Mouse (Mus musculus) forebrain, postnatal 0 days (tissue): ENCODE measurements around the gene Tenm4. TPM values are rescaled to one million over a fixed set of nuclear protein-coding genes. Genes with fewer than 3 reads are reported as not detected.

Source experiments
- ATAC-seq: fragments of 200-750 bp; cut with Nextera tagmentation; 2 replicates; pipeline ENCODE4 v1.8.0; 2017; ENCODE audit warnings: mild to moderate bottlenecking, moderate library complexity
- DNase-seq: peaks from one replicate; pipeline ENCODE4 v3.0.0-alpha.2; 2015
- H3K27ac ChIP-seq: fragments of 300-500 bp; sonication (generic); 2 replicates; pipeline ENCODE4 v1.5.1; 2014; ENCODE audit warnings: low read depth, mild to moderate bottlenecking, antibody characterized with exemption, low read length, moderate library complexity, mixed read lengths
- H3K27me3 ChIP-seq: fragments of 300-500 bp; sonication (generic); 2 replicates; pipeline ENCODE4 v1.6.1; 2014; ENCODE audit warnings: mild to moderate bottlenecking, low read length, mixed read lengths; ENCODE audit not compliant: insufficient read depth
- H3K36me3 ChIP-seq: fragments of 300-500 bp; sonication (generic); 2 replicates; pipeline ENCODE4 v1.6.1; 2014; ENCODE audit warnings: mild to moderate bottlenecking, moderate library complexity; ENCODE audit not compliant: insufficient read depth
- H3K4me1 ChIP-seq: fragments of 300-500 bp; sonication (generic); 2 replicates; pipeline ENCODE4 v1.6.1; 2014; ENCODE audit warnings: antibody characterized with exemption; ENCODE audit not compliant: insufficient read depth
- H3K4me2 ChIP-seq: fragments of 300-500 bp; sonication (generic); 2 replicates; pipeline ENCODE4 v1.6.1; 2014; ENCODE audit warnings: low read depth, mild to moderate bottlenecking, moderate library complexity
- H3K4me3 ChIP-seq: fragments of 300-500 bp; sonication (generic); 2 replicates; pipeline ENCODE4 v1.5.1; 2014; ENCODE audit warnings: low read depth, low read length, mixed read lengths
- H3K9ac ChIP-seq: fragments of 300-500 bp; sonication (generic); 2 replicates; pipeline ENCODE4 v1.6.1; 2014; ENCODE audit warnings: mild to moderate bottlenecking
- H3K9me3 ChIP-seq: fragments of 300-500 bp; sonication (generic); 2 replicates; pipeline ENCODE4 v1.6.1; 2016; ENCODE audit warnings: low read length
- CTCF ChIP-seq: sonication (generic); IDR thresholded peaks from 2 replicates; pipeline ENCODE4 v1.5.1; 2016; ENCODE audit warnings: antibody characterized with exemption, control low read depth, low read depth
- WGBS: fragments of 180-500 bp; shearing (Covaris S2); extraction: QIAGEN DNeasy Blood & Tissue Kit; methylation state at CpG from one replicate; pipeline ENCODE4 v1.1.7; 2014; 5-methylcytosine and 5-hydroxymethylcytosine counted together
- polyA plus RNA-seq: library from polyadenylated mRNA; unstranded; fragments of >200 nt; fragmentation: Nextera tagmentation; extraction: Ambion mirVana; gene quantifications from 2 replicates; pipeline ENCODE4 v1.2.1, GENCODE M21; 2015
- total RNA-seq: library from RNA; depleted of rRNA; stranded (reverse); fragments of >200 nt; gene quantifications from 2 replicates; pipeline ENCODE4 v1.2.3, GENCODE M21; 2014

Gene Tenm4
- total and polyA plus RNA-seq, 2 experiments from 2014 or later: 50.6 to 69.5 TPM

DNA sequence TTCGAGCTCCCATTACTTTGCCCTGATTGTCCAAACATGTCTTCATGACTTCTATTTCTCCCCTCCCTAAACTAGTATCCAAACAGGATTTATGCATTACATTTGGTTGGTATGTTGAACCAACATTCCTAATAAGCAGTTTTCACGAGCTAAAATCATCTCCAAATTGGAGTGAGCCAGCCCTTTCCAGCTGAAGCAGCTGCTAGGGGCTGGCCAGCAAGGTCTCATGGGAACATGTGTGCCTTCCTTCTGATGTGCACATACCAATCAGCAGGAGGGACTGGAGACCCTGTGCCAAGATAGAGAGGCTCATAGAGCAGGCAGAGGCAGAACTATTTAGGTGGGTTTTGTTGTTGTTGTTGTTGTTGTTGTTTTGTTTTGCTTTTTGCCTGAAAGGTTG is 69.6 kb downstream of the Tenm4 start:
- Histone ChIP-seq H3K9me3 (no peaks in the 10 kb centered on the region), H3K4me1 (no peaks in the 10 kb centered on the region; the same call in 1 of the 2 replicates), H3K4me3 (no peak overlapping the region), H3K27ac (no peak overlapping the region), H3K36me3 (no peaks in the 10 kb centered on the region; the same call in 1 of the 2 replicates), H3K27me3 (no peaks in the 10 kb centered on the region), H3K9ac (no peak overlapping the region), H3K4me2 (no peak overlapping the region)
- peak; percentile 47; the same call in 1 of the 2 replicates for ATAC-seq
- DNase-seq: no peak
- no peak for TF ChIP-seq CTCF
- 56% methylated on average over 2 of the region's 2 CpGs for WGBS

DNA sequence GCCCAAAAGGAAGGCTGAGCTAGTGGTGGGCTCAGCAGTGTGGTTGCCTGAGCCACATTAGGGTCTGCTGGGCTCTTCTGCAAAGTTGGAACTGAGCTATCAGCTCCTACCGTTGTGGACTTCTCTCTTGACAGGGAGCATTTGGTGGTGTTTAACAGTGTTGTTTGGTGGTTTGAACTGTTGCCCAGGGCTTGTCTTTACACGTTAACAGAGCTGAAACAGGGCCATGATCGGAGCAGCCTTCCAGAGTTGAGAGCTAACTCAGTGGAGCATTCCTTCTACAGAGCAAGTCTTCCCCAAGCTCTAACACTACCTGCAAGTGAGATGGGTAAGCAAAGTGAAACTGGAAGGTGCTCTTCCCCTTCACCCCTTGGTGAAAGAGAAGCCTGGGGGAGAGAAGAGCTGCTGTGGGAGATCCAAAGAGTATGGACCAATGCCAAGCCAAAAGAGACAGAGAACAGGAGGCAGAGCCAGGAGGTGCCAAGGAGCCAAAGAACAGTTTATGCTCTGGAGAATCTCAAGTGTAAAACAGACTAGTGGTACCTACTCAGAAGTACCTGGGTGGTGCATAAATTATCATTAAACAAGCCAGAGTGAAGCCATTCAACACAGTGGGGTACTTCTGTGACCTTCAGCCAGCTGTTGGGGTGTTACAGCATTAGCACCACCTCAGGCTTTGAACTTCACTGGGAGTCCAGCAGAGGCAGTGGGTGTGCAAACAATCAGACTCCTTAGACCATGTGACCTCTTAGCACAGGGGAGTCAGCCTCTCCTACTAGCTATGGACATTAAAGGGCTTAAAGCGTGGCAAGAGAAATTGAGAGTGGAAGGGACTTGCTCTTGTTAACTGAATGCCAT is 71.5 kb downstream of the Tenm4 start:
- Histone ChIP-seq H3K27ac (no peak overlapping the region), H3K9ac (no peak overlapping the region), H3K36me3 (no peaks in the 10 kb centered on the region; the same call in 1 of the 2 replicates), H3K4me1 (no peaks in the 10 kb centered on the region; the same call in 1 of the 2 replicates), H3K9me3 (no peaks in the 10 kb centered on the region), H3K27me3 (no peaks in the 10 kb centered on the region), H3K4me2 (no peak overlapping the region), H3K4me3 (no peak overlapping the region)
- TF ChIP-seq CTCF: no peak
- DNase-seq: no peak
- WGBS: 53% methylated on average over 4 of the region's 4 CpGs
- ATAC-seq: no peak

DNA sequence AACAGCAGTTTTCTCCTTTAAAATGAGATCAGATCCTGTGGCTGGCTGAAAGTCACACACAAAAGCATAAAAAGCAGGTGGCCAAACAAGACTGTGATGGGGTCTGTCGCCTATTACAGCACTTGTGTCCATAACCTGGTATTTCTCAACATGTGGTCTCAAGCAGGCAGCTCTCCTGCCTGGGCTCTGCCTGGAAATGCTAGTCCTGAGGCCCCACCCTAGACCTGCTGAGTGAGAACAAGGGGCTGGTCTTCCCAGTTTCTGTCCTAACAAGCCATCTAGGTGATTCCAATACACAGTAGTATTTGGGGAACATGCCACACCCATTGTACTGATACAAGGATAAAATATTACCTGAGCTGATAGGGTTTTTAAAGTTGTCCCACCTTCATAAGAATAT is 73.8 kb downstream of the Tenm4 start:
- no peak overlapping the region for H3K4me3 ChIP-seq
- no peak overlapping the region for H3K9ac ChIP-seq
- no peaks in the 10 kb centered on the region for H3K9me3 ChIP-seq
- no peaks in the 10 kb centered on the region for H3K27me3 ChIP-seq
- H3K36me3 ChIP-seq: peaks cover 4% of the 10 kb centered on the region; the same call in 1 of the 2 replicates
- H3K4me2 ChIP-seq: no peak overlapping the region
- H3K4me1 ChIP-seq: no peaks in the 10 kb centered on the region; the same call in 1 of the 2 replicates
- no peak overlapping the region for H3K27ac ChIP-seq
- ATAC-seq (no peak), DNase-seq (no peak)
- WGBS: 77% methylated on average over 1 of the region's 1 CpGs
- TF ChIP-seq CTCF: no peak

DNA sequence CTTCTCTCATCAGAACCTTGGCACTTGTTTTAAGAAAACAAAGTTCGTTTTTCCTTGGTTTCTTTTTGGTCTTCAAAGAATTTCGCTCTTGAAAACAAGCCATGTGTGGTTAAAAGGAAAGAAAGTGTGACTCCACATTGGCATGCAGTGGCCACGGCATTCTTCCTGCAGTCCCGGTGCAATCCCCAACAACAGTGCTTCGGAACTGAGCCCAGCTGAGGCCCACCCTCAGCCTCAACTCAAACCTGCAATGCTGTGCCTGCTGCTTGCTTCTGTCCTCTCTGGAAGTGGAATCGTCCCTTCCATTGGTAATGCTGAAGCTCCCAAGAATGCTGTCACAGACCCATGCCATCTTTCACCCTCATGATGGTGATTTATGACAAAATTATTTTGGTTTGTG is 88.6 kb downstream of the Tenm4 start:
- no peak overlapping the region for H3K9ac ChIP-seq
- DNase-seq (no peak), ATAC-seq (no peak)
- 0 out of 2 replicates have a peak, but pooled peaks cover 8% of the 10 kb centered on the region for H3K4me1 ChIP-seq
- H3K4me2 ChIP-seq: no peak overlapping the region
- TF ChIP-seq CTCF: no peak
- no peak overlapping the region for H3K4me3 ChIP-seq
- H3K27ac ChIP-seq: no peak overlapping the region
- WGBS: 63% methylated on average over 6 of the region's 6 CpGs
- H3K9me3 ChIP-seq: no peaks in the 10 kb centered on the region
- H3K36me3 ChIP-seq: no peaks in the 10 kb centered on the region
- no peaks in the 10 kb centered on the region for H3K27me3 ChIP-seq

DNA sequence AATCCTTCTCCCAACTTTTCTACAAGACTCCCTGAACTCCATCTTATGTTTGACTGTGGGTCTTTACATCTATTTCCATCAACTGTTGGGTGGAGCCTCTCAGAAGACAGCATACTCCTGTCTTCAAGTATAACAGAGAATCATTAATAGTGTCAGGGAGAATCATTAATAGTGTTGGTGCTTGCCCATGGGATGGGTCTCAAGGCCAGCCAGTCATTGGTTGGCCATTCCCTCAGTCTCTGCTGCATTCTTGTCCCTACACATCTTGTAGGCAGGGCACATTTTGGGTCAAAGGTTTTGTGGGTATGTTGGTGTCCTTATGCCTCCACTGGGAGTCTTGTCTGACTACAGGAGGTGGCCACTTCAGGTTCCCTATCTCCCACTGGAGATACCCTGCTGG is 91.1 kb downstream of the Tenm4 start:
- H3K9ac ChIP-seq: no peak overlapping the region
- TF ChIP-seq CTCF: no peak
- H3K27ac ChIP-seq: no peak overlapping the region
- no peaks in the 10 kb centered on the region for H3K9me3 ChIP-seq
- no peaks in the 10 kb centered on the region for H3K27me3 ChIP-seq
- no peak overlapping the region for H3K4me3 ChIP-seq
- H3K36me3 ChIP-seq: no peaks in the 10 kb centered on the region
- no peak for DNase-seq
- no peak for ATAC-seq
- H3K4me2 ChIP-seq: no peak overlapping the region
- H3K4me1 ChIP-seq: 0 out of 2 replicates have a peak, but pooled peaks cover 8% of the 10 kb centered on the region

DNA sequence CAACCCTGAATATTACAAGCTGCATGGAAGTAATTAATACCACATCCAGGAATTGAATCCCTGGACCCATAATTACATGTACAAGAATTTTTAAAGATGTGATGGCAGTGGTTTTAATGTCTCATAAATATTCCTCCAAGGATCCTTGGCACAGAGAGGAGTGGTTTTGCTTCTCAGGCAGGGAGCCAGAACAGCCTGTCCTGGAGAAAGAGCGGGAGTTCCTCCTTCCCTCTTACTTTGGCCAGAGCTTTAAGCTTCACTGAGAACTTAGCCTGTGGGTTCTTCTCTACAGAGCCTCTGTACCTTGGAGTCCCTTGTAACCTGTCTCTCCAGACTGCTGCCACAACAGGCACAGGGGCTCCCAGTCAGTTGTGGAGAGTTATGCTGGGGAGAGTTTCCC is 94.9 kb downstream of the Tenm4 start:
- Histone ChIP-seq H3K9me3 (no peaks in the 10 kb centered on the region), H3K4me2 (no peak overlapping the region), H3K9ac (no peak overlapping the region), H3K27me3 (no peaks in the 10 kb centered on the region), H3K4me3 (no peak overlapping the region), H3K4me1 (0 out of 2 replicates have a peak, but pooled peaks cover 6% of the 10 kb centered on the region), H3K36me3 (no peaks in the 10 kb centered on the region), H3K27ac (no peak overlapping the region)
- ATAC-seq (no peak), DNase-seq (no peak)
- no peak for TF ChIP-seq CTCF
- 50% methylated on average over 1 of the region's 1 CpGs for WGBS

DNA sequence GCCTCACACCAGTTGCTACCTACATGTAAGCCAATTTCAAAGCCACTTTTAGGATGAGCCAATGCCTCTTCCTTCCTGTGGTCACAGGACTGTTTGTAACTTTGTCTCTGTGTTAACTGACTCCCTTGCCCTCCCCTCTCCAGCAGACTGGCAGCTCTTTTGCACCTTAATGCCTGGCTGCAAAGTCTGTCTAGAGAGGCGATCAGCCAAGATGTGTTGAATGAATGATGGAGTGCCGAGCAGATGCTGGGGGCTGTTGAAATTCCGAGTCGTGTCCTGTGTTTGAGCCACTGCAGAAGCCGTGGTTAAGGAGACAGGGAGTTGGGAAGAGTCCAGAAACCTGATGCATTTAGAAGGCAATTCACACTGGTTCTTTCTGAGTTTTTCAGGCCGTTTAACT is 96.2 kb downstream of the Tenm4 start:
- Histone ChIP-seq H3K36me3 (no peaks in the 10 kb centered on the region), H3K4me3 (no peak overlapping the region), H3K27me3 (no peaks in the 10 kb centered on the region), H3K9ac (no peak overlapping the region), H3K4me1 (0 out of 2 replicates have a peak, but pooled peaks cover 2% of the 10 kb centered on the region), H3K27ac (no peak overlapping the region), H3K4me2 (no peak overlapping the region), H3K9me3 (no peaks in the 10 kb centered on the region)
- ATAC-seq: peak; percentile 78
- no peak for TF ChIP-seq CTCF
- 22% methylated on average over 6 of the region's 6 CpGs for WGBS
- peak; percentile 57 for DNase-seq
